Mouse (Mus musculus) cortical plate, adult 2 months (tissue): Measurements from ENCODE around the gene Lman1l.

ENCODE experiments used
- CTCF ChIP-seq: fragments of 200-500 bp; IDR thresholded peaks from 2 replicates; pipeline ENCODE4 v1.5.1; 2011; ENCODE audit warnings: mild to moderate bottlenecking, control low read depth, low read length; ENCODE audit not compliant: insufficient read depth; ENCODE audit errors: extremely low read depth
- POLR2A ChIP-seq: fragments of 200-500 bp; IDR thresholded peaks from 2 replicates; pipeline ENCODE4 v1.6.1; 2011; ENCODE audit warnings: mild to moderate bottlenecking, low read length, control low read depth; ENCODE audit not compliant: insufficient read depth; ENCODE audit errors: extremely low read depth

DNA sequence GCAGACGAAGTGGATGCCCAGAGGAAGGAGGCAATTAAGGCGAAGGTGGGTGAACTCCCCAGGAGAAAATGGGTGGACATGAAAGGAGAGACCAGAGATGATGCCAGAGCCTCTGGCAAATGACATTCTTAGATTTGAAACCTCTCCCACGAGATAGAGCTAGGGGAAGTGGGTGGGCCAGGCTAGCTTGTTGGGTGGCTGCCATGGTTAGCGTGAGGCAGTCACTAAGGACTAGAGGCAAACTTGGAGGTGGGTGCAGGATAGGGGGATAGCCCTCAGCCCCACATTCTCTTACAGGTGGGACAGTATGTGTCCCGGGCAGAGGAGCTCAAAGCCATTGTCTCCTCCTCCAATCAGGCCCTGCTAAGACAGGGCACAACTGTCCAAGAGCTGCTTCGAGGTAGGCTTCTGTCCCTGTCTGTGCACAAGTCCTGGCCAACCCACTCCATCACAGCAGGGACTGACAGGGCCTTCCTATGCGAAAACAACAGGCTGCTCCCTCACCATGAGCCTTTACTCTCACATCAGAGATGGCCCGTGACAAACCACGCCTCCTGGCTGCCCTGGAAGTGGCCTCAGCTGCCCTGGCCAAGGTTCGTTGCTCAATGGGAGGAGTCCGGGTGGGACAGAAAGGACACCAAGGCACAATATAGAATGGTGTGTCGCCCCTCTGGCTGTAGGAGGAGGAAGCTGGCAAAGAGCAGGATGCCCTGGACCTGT, 27.0 kb downstream of the Lman1l start:
- TF ChIP-seq POLR2A (no peak), CTCF (no peak)
